Mouse (Mus musculus) lung, adult 2 months (tissue): ENCODE results near the gene Paqr3. TPM values are rescaled to one million over a fixed set of nuclear protein-coding genes. Genes with fewer than 3 reads are reported as not detected.

ENCODE experiments used
- DNase-seq: peaks from one replicate; pipeline ENCODE4 v3.0.0; 2022
- H3K4me1 ChIP-seq: fragments of 200-500 bp; 2 replicates; pipeline ENCODE4 v1.6.1; 2011; ENCODE audit warnings: low read length; ENCODE audit not compliant: control insufficient read depth, insufficient read depth
- H3K4me3 ChIP-seq: fragments of 200-500 bp; replicated peaks from 2 replicates; pipeline ENCODE3; 2011; ENCODE audit warnings: low read depth, mild to moderate bottlenecking, control low read depth, low read length; ENCODE audit errors: extremely low read depth
- CTCF ChIP-seq: fragments of 200-500 bp; IDR thresholded peaks from 2 replicates; pipeline ENCODE4 v1.5.1; 2011; ENCODE audit warnings: mild to moderate bottlenecking, low read length, control low read depth; ENCODE audit not compliant: insufficient read depth
- POLR2A ChIP-seq: fragments of 200-500 bp; IDR thresholded peaks from 2 replicates; pipeline ENCODE4 v1.6.1; 2011; ENCODE audit warnings: low read depth, mild to moderate bottlenecking, control low read depth, low read length, borderline replicate concordance; ENCODE audit errors: extremely low read depth
- WGBS: fragments of 180-500 bp; shearing (Covaris S2); methylation state at CpG from one replicate; pipeline ENCODE4 v1.1.7; 2018; 5-methylcytosine and 5-hydroxymethylcytosine counted together
- polyA plus RNA-seq: library from polyadenylated mRNA; depleted of rRNA; stranded (reverse); fragments of >200 nt; gene quantifications from 2 replicates; pipeline ENCODE4 v1.2.3, GENCODE M21; 2012

Paqr3 gene
- polyA plus RNA-seq, 1 experiment, result 9.0 TPM

- DNase-seq, result peak; percentile 28
- WGBS, result 70% methylated on average over 24 of the region's 24 CpGs
- H3K4me1 ChIP-seq, result peaks cover 3% of the 10 kb centered on the region; the same call in 1 of the 2 replicates
These were observed 24.3 kb downstream of the Paqr3 start for GRCm38 (mm10) chr5:97087030-97087630.

GRCm38 (mm10) chr5:97085071-97085470 is 26.3 kb downstream of the Paqr3 start:
- 94% methylated on average over 6 of the region's 6 CpGs for WGBS
- Histone ChIP-seq H3K4me1 (peaks cover 2% of the 10 kb centered on the region; the same call in 1 of the 2 replicates), H3K4me3 (no peak overlapping the region)
- no peak for DNase-seq
- TF ChIP-seq POLR2A (no peak), CTCF (no peak)

More at GRCm38 (mm10) chr5:97087030-97087630, 24.3 kb downstream of the Paqr3 start:
- no peak overlapping the region for H3K4me3 ChIP-seq
- TF ChIP-seq POLR2A (no peak), CTCF (no peak)

DNA sequence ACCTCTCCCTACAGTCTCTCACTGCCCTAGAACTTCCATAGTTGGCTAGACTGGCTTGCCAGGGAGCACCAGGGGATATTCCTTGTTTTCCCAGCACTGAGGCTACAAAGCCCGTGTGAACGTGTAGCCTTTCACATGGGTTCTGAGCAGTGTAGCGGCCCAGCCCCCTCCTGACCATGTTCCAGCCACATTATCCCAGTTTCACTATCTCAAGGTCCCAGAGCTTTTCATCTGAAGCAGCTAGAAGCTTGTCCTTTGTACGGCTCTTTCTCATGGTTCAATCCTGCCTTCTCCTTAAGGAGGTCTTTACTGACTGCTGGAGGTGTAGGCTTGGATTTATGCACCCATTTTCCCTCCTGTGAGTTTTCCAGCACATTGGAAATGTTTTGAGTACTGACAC is 26.9 kb downstream of the Paqr3 start:
- WGBS, result 92% methylated on average over 4 of the region's 4 CpGs
- DNase-seq, result no peak
- TF ChIP-seq CTCF, result no peak
- no peak for TF ChIP-seq POLR2A
- no peak overlapping the region for H3K4me3 ChIP-seq
- H3K4me1 ChIP-seq, result no peaks in the 10 kb centered on the region; the same call in 1 of the 2 replicates

- no peak for DNase-seq
- Histone ChIP-seq H3K4me1 (no peaks in the 10 kb centered on the region; the same call in 1 of the 2 replicates), H3K4me3 (no peak overlapping the region)
- TF ChIP-seq CTCF, result no peak
- no peak for TF ChIP-seq POLR2A
- 77% methylated on average over 6 of the region's 6 CpGs for WGBS
These were observed 27.7 kb downstream of the Paqr3 start for GRCm38 (mm10) chr5:97083701-97084100.

DNA sequence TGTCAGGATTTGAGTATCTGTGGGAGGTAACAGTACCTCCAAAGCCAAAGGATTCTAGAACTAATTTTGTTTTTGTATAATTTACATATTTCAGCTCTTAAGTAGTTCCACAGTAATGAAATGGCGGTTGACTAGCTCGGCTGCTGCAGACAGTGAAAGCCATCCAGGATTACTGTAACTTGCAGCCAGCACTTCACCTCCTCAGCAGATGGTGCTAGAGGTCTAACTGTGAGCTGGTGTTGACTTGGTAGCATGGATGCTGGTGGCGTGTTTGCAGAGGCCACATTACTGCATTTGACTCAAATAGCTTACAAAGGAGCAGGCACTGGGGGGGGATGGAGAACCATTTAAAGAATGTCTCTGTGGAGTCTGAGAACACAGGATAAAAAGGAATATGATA is 29.9 kb downstream of the Paqr3 start:
- Histone ChIP-seq H3K4me1 (no peaks in the 10 kb centered on the region), H3K4me3 (no peak overlapping the region)
- WGBS, result 60% methylated on average over 3 of the region's 3 CpGs
- no peak for DNase-seq
- no peak for TF ChIP-seq POLR2A
- peak; percentile 61 for TF ChIP-seq CTCF

DNA sequence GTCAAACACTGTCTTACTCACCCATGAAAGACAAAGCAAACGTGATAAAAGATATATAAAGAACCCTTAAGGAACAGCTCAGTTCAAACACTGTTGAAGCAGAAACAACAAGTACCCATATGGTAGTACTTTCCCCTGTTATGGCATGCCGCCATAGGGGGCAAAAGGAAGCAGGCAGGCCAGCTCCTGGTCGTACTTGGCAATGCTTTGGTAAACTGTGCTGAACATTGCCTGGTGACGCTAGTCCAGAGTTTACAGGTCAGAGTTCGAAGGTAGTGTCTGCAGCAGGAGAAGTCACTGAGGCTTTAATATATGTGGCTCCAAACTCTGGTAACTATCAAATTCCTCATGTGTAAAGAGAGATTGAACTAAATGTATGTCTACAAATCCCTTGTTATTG is 32.8 kb downstream of the Paqr3 start:
- H3K4me3 ChIP-seq, result no peak overlapping the region
- 66% methylated on average over 5 of the region's 5 CpGs for WGBS

GRCm38 (mm10) chr5:97077676-97078075 is 33.7 kb downstream of the Paqr3 start:
- no peaks in the 10 kb centered on the region for H3K4me1 ChIP-seq
- 79% methylated on average over 7 of the region's 7 CpGs for WGBS
- TF ChIP-seq CTCF (no peak), POLR2A (no peak)
- H3K4me3 ChIP-seq, result no peak overlapping the region
- DNase-seq, result no peak

More for the DNA sequence above, 32.8 kb downstream of the Paqr3 start:
- TF ChIP-seq CTCF (no peak), POLR2A (no peak)
- no peak for DNase-seq
- H3K4me1 ChIP-seq, result no peaks in the 10 kb centered on the region

GRCm38 (mm10) chr5:97076167-97076566 is 35.2 kb downstream of the Paqr3 start:
- no peak for DNase-seq
- no peak overlapping the region for H3K4me3 ChIP-seq
- H3K4me1 ChIP-seq, result no peaks in the 10 kb centered on the region
- WGBS, result 87% methylated on average over 5 of the region's 5 CpGs
- no peak for TF ChIP-seq POLR2A
- TF ChIP-seq CTCF, result no peak

- no peak for TF ChIP-seq CTCF
- TF ChIP-seq POLR2A, result no peak
- no peaks in the 10 kb centered on the region for H3K4me1 ChIP-seq
- DNase-seq, result no peak
- H3K4me3 ChIP-seq, result no peak overlapping the region
- 86% methylated on average over 11 of the region's 11 CpGs for WGBS
These were observed 35.8 kb downstream of the Paqr3 start for GRCm38 (mm10) chr5:97075476-97076151.

GRCm38 (mm10) chr5:97065746-97066145 is 45.6 kb downstream of the Paqr3 start:
- DNase-seq, result no peak
- TF ChIP-seq POLR2A, result no peak
- no peak for TF ChIP-seq CTCF
- 84% methylated on average over 4 of the region's 4 CpGs for WGBS
- no peaks in the 10 kb centered on the region for H3K4me1 ChIP-seq
- H3K4me3 ChIP-seq, result no peak overlapping the region
